Mouse (Mus musculus) heart, postnatal 14 days (tissue): ENCODE measurements around the gene Minos1. TPM values are rescaled to one million over a fixed set of nuclear protein-coding genes. Genes with fewer than 3 reads are reported as not detected.
A peak's percentile ranks its signal among the peaks of the same experiment; 100 is the strongest.

Experiments
- DNase-seq, 2 experiments: peaks; one replicate each; pipeline ENCODE4 v3.0.0; 2021 to 2022
- intact Hi-C: fragments of 180-260 bp; cut with DNase I; formaldehyde crosslinking; loops from one replicate; pipeline ENCODE4 v1.15.1; 2025
- total RNA-seq, 2 experiments: library from RNA; stranded (reverse); gene quantifications; 2 replicates each; pipeline ENCODE4 v1.2.3; 2021

Gene Minos1
- total RNA-seq, 2 experiments from 2014 or later = 731 to 790 TPM

DNA sequence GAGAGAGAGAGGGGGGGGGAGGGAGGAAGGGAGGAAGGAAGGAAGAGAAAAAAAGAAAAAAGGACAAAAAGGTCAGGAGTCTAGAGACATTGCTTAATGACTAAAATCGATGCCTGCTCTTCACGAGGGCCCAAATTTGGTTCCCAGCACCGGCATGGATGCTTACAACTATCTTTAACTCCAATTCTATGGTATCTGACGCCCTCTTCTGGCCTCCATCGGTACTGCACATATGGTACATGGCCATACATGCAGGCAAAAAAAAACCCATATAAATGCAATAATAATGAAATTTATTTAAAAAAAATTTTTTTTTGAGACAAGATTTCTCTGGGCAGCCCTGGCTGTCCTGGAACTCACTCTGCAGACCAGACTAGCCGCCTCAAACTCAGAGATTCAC lies 20.5 kb upstream of the Minos1 start:
- intact Hi-C loops = no loop called here
- no peak for DNase-seq

DNA sequence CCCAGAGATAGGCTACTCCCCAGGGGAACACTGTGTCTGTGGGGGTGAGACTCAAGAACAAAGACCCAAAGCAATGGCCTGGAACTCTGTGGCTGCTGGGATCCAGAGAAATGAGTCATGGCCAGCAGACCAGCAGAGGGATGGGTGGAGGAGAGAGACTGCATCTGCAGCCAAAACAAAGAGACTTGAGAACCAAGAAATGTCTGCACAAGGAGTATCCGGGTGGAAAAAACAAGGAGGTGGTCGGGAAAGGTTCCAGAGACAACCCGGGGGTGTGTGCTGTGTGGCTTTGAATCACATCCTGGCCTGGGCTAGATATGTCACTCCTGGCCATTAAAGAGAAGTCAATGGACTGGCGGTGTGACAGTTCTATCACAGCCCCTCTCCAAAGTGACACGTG lies 15.8 kb upstream of the Minos1 start:
- DNase-seq = peak; percentile 60 to 61
- intact Hi-C loops = no loop called here

DNA sequence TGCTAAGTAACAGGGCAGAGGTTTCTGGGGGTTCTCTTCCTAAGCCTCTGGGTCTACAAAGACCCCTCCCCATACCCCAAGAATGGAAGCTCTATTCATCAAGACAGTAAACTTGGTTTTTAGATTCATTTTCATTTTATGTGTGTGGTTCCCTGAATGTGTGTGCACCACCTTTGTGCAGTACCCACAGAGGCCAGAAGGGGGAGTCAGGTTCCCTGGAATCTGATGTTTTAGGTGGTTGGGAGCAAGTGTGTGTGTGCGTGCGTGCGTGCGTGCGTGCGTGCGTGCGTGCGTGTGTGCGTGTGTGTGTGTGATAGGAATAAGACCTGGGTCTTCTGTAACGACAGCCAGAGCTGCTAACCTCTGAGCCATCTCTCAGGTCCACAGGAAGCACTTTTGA lies 14.2 kb upstream of the Minos1 start:
- intact Hi-C loops = no loop called here
- no peak for DNase-seq

DNA sequence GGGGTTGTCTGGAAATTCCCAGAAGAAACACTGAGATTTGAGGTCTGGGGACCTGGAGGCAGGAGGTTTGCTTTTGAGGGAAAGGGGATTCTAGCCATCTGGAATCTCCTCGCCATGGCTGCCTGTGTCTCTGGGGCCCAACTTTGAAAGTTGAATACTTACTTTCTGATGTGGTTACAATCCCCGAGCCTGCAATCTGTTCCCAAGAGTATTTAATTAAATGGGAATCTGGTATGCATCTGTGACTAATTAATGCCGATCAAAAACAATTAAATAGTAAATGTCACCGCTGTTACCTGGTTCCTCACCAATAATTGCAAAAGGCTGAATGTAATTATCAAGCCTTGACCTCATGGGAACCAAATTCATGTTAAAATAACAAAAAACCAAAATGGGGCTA lies 13.7 kb upstream of the Minos1 start:
- DNase-seq = no peak
- intact Hi-C loops = no loop called here

DNA sequence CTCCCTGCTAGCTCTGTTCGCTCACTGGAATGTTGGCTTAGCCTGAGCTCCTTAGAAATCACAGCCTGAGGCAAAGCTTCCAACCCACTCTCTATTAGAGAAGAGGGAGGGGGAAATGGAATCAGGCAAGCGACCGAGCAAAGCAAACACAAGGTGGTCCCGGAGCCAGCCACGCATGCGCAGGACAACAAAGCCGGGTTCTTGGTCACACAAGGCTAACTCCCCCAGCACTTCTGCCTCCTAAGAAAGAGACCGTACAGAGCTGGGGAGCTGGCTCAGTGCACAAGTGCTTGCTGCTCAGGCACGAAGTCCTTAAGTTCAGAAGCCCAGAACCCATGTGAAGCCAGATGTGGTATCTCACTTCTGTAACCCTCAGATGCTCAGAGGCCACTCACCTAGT lies 12.1 kb upstream of the Minos1 start:
- no peak for DNase-seq
- intact Hi-C loops = no loop called here

DNA sequence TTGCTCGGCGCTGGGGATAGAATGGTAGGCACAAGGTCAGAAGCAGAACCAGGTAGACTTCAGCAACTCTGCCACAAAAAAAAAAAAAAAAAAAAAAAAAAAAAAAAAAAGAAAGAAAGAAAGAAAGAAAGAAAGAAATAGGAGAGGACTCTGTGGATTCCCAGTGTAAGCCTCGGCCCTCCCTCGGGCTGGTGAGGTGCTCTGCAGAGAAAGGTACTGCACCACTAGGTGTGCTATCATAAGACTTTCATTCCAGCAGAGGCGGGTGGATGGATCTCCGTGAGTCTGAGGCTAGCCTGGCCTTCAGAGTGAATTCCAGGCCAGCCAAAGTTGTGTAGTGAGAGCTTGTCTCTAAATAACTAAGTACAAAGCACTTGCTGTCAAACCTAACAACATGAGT lies 10.9 kb upstream of the Minos1 start:
- no peak for DNase-seq
- intact Hi-C loops = no loop called here

DNA sequence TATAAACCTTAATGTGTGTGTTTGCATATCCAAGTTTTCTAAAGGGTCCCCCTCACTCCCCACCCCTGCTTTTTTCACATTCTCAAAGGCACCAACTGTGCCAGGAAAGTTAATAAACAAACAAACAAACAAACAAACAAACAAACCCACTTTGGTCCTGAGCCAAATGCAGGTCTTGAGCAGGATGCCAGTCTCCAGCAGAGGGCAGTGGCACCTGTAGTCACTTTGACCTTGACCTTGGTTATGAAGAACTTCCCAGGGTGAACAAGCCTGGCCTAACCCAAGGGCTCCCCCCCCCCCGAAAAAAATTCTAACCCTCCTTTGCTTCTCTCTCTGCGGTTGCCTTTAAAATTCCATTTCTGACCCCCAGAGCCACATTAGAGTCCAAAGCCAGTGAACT lies 9.4 kb upstream of the Minos1 start:
- intact Hi-C loops = no loop called here
- no peak for DNase-seq

DNA sequence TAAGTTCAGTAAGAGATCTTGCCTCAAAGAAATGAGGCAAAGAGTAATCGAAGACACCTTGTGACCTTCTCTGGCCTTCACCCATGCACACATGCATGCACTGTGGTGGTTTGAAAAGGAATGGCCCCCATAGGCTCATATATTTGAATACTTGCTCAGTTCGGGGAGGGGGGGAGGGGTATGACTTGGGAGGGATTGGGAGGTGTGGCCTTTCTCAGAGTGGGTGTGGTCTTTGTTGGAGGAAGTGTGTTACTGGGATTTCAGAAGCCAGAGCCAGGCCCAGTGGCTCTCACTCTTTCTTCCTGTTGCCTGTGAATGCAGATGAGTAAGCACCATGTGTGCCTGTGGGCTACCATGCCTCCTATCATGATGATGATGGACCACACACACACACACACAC lies 5.1 kb upstream of the Minos1 start:
- intact Hi-C loops = no loop called here
- DNase-seq = no peak

DNA sequence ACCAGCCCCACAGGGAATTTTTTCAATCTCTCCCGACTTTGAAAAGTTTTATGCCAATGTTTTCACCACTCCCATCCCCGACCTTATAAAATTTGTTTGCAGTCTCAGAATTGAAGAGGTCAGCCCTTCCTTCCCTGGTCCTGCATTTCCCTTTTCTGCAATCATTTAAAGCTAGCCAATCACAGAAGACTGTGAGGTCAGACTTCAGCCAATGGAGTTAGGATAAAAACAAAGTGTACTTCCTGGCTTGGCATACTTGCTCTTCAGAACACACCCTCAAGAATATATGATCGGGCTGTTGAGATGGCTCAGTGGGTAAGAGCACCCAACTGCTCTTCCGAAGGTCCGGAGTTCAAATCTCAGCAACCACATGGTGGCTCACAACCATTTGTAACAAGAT lies 2.2 kb upstream of the Minos1 start:
- intact Hi-C loops = loop anchor here (5.0 kb wide), 3 partner anchors 36 to 114 kb away; partner anchors contain the start of gene Capzb

DNA sequence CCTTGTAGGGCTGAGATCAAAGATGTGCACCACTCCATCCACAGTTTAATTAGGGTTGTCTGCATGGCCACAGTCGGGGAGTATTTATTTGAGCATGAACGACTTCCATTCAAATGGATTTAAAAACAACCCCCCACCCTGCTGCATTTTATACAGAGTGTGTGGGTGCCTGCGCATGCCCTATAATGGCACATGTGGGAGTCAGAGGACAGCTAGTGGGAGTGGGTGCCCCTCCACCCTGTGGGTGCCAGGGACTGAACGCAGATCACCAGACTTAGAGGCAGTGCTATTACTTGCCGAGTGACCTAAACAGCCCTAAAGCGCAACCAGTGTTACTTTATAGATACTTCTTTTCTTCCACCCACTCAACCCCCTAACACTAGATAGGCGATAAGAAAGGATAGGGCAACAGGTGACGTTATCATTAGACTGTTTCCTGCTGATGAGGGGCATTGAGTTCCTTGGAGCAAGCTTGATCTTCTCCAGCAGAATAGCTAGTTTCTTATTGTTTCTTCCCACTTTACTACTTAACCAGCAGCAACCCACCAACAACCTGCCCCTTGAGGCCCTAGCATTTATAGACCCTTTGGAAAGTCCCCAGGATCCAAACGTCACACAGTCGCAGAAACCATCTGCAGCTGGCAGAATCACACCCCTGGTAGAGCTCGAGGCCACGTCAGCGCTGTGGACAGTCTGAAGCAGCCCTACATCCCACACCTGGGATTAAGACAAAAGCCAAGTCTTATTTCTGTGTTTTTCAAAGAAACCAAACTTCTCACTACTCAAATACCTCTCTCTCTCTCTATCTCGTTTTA lies 1.2 kb upstream of the Minos1 start:
- intact Hi-C loops = loop anchor here (5.0 kb wide), 3 partner anchors 35 to 115 kb away; partner anchors contain the start of gene Capzb
- DNase-seq = no peak

More for the DNA sequence above, 2.2 kb upstream of the Minos1 start:
- no peak for DNase-seq

DNA sequence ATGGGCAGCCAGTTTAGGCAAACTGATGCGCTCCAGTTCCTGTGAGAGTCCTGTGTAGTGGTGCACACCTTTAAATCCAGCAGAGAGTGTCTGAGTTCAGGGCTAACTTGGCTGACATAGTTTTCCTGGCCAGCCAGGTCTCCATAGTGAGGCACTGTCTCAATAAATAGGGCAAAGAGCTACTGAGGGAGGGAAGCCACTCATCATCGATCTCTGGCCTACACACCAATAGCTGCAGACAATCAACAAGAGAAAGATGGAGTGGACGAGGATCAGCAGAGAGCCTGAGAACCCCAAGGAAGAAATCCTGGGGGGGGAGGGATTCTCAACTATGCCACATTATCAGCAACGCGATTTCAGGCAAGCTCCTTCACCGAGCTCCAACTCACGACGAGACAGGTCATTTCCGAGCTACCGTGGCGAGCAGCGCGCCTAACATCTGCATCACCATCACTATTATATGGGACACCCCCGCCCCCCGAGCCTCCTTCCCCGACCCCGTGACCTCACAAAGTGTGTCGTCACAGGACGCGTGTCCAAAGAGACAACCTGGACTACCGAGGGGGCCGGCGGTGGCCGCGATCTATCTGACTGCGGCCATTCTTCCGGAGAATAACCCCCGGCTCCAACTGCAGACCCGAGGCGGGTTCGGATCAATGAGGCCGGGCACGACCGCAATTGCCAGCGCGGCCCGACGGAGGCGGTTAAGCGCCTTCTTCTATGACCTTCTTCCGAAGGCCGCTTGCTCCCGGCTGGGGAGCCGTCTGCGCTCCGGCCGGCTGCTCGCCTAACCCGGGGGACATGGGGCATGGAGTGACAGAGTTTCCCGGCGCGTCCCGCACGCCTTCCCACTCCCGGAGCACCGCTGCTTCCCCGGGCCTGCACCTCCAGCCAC lies 860 bp downstream of the Minos1 start:
- intact Hi-C loops = loop anchor here (5.0 kb wide), 3 partner anchors 33 to 117 kb away; partner anchors contain the start of gene Capzb
- peak; percentile 43 to 57 for DNase-seq

DNA sequence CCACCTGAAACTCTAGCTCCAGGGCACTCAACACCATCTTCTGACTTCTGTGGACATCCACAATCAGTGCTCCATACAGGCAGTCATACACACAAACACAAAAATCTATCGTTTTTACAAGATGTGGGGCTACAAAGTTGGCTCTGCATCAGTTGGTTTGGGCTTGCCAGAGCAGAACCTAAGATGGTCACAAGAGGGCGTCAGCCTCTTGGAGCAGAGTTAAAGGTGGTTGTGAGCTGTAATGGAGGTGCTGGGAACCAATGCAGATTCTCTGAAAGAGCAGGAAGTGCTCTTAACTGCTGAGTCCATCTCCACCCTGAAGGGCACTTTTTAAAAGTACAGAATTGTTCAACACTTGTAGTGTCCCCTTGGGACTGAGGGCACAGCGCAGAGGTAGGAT lies 4.4 kb downstream of the Minos1 start:
- intact Hi-C loops = no loop called here
- no peak for DNase-seq

DNA sequence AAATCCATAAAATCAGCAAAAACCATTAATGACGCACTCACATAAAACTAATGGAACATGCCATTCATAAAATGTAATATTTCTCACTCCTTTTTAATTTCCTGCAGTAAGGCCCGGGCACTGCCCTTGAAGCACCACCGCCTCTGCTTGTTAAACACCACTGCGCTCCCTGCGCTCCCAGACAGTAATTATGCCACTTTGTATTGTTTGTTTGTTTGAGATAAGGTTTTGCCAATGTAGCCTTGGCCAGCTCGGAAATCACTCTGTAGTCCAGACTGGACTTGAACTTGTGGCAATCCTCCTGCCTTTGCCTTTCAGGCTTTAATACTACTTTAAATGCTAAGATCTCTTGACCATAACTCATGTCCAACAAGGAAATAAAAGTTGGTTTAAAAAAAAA lies 6.0 kb downstream of the Minos1 start:
- no peak for DNase-seq
- intact Hi-C loops = no loop called here

DNA sequence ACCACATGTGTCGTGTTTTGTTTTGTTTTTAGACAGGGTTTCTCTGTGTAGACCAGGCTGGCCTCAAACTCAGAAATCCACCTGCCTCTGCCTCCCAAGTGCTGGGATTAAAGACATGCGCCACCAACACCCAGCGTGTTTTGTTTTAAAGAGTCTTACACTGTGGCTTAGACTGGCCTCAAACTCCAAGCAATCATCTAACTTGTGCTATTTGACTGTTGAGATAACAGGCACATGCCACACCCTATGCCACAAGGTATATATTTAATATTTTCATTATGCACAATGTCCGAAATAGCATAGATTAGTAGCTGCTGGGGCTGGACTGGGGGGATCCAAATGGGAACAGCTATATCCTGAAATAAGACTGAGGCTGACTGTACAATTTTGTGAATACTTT lies 8.4 kb downstream of the Minos1 start:
- DNase-seq = no peak
- intact Hi-C loops = no loop called here

DNA sequence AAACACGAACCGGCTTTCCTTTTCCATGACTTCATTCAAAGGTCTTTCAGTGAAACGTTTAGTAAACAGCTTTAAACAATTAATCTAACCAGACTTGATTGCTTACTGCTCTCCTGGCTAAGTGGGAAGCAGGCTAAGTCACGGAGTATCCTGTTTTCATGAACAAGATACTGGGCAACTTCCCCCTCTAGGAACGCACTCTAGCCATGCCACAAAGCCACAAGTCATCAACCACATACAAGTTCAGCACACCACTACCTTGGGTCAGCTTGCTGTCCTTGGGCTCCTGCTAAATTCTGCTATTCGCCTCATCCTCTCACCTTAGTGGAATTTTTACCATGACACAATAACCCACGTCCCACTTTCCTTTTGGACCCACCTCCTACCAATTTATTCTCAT lies 9.9 kb downstream of the Minos1 start:
- DNase-seq = no peak
- intact Hi-C loops = no loop called here

DNA sequence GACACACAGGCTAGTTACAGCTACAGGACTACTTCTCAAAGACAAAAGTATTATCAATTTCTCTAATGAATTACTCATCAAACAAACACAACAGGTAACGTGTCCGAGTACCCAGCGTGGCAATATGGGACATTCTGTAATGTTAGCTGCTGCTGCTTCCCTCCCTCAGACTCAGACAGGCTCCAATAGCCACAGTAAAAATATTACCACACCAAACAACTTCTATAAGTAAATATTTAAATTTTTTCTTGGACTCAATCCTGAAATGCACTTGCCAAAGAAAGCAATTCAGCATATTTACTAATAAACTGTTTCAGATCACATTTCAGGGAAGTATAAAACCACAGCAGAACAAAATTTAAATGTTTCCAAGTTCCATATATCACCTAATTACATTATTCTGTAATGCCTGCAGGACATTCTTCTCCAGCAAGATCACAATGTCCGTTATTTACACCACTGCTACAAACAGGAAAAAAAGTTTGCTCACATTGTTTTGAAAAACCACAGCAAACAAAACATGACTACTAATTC lies 10.6 kb downstream of the Minos1 start:
- no peak for DNase-seq
- intact Hi-C loops = no loop called here

DNA sequence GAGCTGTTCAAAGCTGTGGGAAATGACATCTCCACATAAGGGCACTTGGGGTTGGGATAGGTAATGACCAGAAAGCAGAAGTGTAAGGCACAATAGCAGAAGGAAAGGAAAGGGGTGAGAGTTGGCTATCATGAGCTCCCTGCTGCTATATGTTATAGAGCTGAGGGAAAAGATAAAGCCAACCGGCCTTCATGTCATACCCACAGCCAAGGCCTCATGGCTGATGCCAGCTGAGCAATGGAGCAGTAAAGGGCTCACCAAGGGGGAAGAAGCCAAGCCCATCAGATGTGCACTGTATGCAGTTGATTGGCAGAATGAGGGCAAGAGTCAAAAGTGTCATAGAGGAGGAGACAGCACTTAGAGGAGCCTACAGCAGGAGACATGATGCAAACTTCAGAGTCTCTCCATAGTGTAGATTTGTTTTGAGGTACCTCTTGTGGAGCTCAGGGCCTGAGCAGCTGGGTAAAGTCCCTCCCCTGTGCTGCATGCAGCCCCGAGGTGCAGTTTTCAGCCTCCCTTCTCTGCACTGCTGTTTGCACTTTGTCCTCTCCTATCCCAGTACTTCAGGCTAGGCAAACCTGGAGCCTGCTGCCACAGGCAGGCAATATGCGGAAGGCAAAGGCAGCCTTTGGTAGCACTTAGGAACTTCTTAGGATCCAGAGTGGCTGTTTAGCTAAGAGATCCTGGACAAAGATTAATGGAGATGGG lies 14.4 kb downstream of the Minos1 start:
- no peak for DNase-seq
- intact Hi-C loops = no loop called here

DNA sequence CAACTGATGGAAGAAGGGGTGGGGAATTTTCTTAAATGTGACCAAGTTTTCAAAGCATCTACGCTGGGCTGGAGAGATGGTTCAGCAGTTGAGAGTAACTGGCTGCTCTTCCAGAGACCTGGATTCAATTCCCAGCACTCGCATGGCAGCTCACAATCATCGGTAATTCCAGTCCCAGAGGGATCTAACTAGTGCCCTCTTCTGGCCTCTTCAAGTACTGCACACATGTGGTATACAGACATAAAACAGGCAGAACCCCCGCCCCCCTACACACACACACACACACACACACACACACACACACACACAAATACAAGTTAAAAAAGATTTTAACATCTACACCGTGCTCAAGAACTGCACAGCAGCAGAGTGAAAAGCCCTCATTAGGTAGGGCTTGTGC lies 15.2 kb downstream of the Minos1 start:
- no peak for DNase-seq
- intact Hi-C loops = no loop called here

DNA sequence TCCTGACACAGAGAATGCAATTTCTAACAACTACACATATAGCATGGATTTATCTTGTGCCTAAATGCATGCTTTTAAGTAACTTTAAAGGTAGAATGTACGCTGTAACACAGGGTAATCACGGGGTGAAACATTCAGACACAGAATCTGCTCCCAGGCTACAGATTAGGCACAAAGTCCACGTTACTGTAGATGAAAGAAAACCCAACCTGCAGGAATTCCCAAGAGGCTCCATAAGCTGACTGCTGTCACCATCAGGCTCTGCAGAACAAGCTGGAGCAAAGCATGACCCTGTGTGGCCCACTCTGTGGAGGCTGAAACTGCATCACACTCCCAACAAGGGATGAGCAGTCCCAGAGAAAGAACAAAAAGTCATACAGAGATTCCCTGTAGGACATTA lies 18.4 kb downstream of the Minos1 start:
- intact Hi-C loops = no loop called here
- DNase-seq = no peak

DNA sequence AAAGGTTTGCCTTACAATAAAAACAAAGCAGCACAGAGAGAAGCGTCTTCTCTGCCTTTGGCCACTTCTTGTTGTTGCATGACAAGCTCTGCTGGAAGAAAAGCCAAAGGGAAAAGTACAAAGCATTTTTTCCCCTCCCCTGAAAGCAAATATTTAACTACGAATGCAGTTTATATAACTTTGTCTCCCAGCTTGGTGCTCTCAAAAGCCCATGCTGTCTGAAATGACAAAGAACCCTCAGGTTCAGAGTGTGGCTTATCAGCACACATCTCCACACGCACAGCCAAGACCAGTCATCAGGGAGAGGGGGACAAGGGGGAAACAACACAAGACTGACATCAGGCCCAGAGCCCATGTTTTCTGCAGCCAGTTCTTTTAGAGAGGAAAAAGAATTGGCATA lies 19.5 kb downstream of the Minos1 start:
- no peak for DNase-seq
- intact Hi-C loops = no loop called here

DNA sequence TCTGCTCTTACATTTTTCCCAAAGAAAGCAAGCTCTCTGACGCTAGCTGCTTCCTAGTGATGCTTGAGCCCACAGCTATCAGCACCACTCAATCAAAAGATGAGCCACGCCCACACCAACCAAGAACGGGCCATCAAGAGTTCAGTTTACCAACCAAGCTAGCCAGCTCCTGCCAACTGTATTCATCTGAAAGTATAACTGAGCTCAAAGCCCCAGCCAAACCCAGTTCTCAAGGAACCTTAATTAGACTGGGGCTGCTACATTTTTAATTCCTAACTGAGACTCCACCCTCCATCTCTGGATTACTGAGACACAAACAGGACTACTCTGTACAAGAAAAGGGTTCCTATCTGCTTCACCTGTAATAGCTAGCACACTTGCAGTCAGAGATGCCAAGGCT lies 20.1 kb downstream of the Minos1 start:
- intact Hi-C loops = no loop called here

More for the DNA sequence above, 20.1 kb downstream of the Minos1 start:
- no peak for DNase-seq
